Mouse (Mus musculus) C2C12 (cell line): ENCODE measurements around the gene 4930455H04Rik. TPM values are rescaled to one million over a fixed set of nuclear protein-coding genes. Genes with fewer than 3 reads are reported as not detected.

Experiments
- H3K27me3 ChIP-seq: one replicate; pipeline ENCODE4 v1.6.1; 2011; ENCODE audit not compliant: control insufficient read depth, insufficient read depth, insufficient read length
- H3K36me3 ChIP-seq: one replicate; pipeline ENCODE4 v1.6.1; 2011; ENCODE audit not compliant: control insufficient read depth, insufficient read depth
- H3K4me3 ChIP-seq: one replicate; pipeline ENCODE4 v1.5.1; 2011; ENCODE audit warnings: mild to moderate bottlenecking, control low read depth; ENCODE audit not compliant: poor library complexity, insufficient read depth, severe bottlenecking
- H3K79me2 ChIP-seq: one replicate; pipeline ENCODE4 v1.6.1; 2011; ENCODE audit not compliant: control insufficient read depth, insufficient read depth
- H3K79me3 ChIP-seq: one replicate; pipeline ENCODE4 v1.6.1; 2011; ENCODE audit warnings: low read depth, control low read depth
- H3ac ChIP-seq: one replicate; pipeline ENCODE3; 2011; ENCODE audit warnings: low read depth; ENCODE audit not compliant: control insufficient read depth, insufficient read length
- CEBPB ChIP-seq: IDR thresholded peaks from one replicate; pipeline ENCODE4 v1.6.1; 2011; ENCODE audit warnings: low read depth, mild to moderate bottlenecking, control low read depth, moderate library complexity
- CTCF ChIP-seq: IDR thresholded peaks from one replicate; pipeline ENCODE4 v1.5.1; 2011; ENCODE audit not compliant: control insufficient read depth, insufficient read depth, insufficient read length
- FOSL1 ChIP-seq: IDR thresholded peaks from one replicate; pipeline ENCODE4 v1.8.0; 2011; ENCODE audit warnings: mild to moderate bottlenecking, low read length; ENCODE audit not compliant: poor library complexity, insufficient read depth, severe bottlenecking
- MAX ChIP-seq: IDR thresholded peaks from one replicate; pipeline ENCODE4 v1.6.1; 2011; ENCODE audit warnings: mild to moderate bottlenecking, control low read depth
- MYOD1 ChIP-seq: IDR thresholded peaks from one replicate; pipeline ENCODE4 v1.6.1; 2011; ENCODE audit warnings: low read depth; ENCODE audit not compliant: control insufficient read depth, insufficient read length
- MYOG ChIP-seq: IDR thresholded peaks from one replicate; pipeline ENCODE4 v1.6.1; 2011; ENCODE audit not compliant: control insufficient read depth, insufficient read length; ENCODE audit errors: extremely low read depth
- USF1 ChIP-seq: IDR thresholded peaks from one replicate; pipeline ENCODE4 v1.6.1; 2011; ENCODE audit warnings: low read depth, mild to moderate bottlenecking, control low read depth, moderate library complexity
- polyA plus RNA-seq: library from polyadenylated mRNA; unstranded; fragments of >200 nt; fragmentation: generic; extraction: Trizol; gene quantifications from one replicate; pipeline ENCODE4 v1.2.1, GENCODE M21; 2012; ENCODE audit warnings: missing spikeins

The 4930455H04Rik gene
- polyA plus RNA-seq, 1 experiment = not detected

DNA sequence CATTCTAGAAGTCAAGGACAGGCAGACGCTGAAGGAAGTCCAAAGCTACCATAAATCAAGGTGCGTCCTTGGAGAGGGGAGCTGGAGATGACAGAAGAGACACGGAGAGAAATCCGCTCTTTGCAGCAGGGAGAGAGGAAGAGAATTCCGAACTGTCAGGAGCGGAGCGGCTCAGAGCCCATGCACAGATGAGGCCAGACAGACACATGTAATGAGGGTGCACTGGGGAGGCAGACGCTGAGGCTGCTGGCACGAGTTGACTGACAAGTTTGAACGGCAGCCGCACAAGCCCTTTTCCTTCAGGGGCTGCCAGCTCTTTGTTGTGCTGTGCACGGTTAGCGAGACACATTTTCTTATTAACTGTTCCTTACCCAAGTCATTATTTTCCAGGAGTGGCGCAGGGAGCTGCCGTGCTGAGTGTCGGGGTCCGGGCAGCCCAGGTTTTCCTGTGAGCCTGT lies 502 bp downstream of the 4930455H04Rik start, which contains the start of gene Palmd:
Gene Palmd (minus strand): TSS at position 448 of the 458 bp plus-strand sequence.
- no peaks in the 10 kb centered on the region for H3K27me3 ChIP-seq
- H3ac ChIP-seq = no peak within 1 kb of the TSS
- no peak within 1 kb of the TSS for H3K4me3 ChIP-seq
- no peaks in the 10 kb centered on the region for H3K79me3 ChIP-seq
- TF ChIP-seq MYOD1 (no peak), FOSL1 (no peak), USF1 (no peak), MAX (no peak), CEBPB (no peak), MYOG (no peak), CTCF (no peak)
- no peaks in the 10 kb centered on the region for H3K36me3 ChIP-seq
- H3K79me2 ChIP-seq = no peaks in the 10 kb centered on the region

- Histone ChIP-seq H3K79me2 (no peaks in the 10 kb centered on the region), H3K4me3 (no peak overlapping the region)
- TF ChIP-seq MYOD1 (no peak), USF1 (no peak), MYOG (no peak), CTCF (no peak), CEBPB (no peak), FOSL1 (no peak), MAX (no peak)
Observed at GRCm38 (mm10) chr3:116969003-116969402, 936 bp downstream of the 4930455H04Rik start.

GRCm38 (mm10) chr3:116969786-116970185 lies 1.7 kb downstream of the 4930455H04Rik start:
- TF ChIP-seq MAX (no peak), FOSL1 (no peak), MYOG (no peak), CEBPB (no peak), USF1 (no peak), CTCF (no peak), MYOD1 (no peak)
- Histone ChIP-seq H3K79me2 (no peaks in the 10 kb centered on the region), H3K27me3 (no peaks in the 10 kb centered on the region), H3K4me3 (no peak overlapping the region), H3ac (no peak overlapping the region), H3K79me3 (no peaks in the 10 kb centered on the region), H3K36me3 (no peaks in the 10 kb centered on the region)

More at GRCm38 (mm10) chr3:116969003-116969402, 936 bp downstream of the 4930455H04Rik start:
- no peaks in the 10 kb centered on the region for H3K79me3 ChIP-seq
- no peaks in the 10 kb centered on the region for H3K36me3 ChIP-seq
- no peak overlapping the region for H3ac ChIP-seq
- H3K27me3 ChIP-seq = no peaks in the 10 kb centered on the region

- Histone ChIP-seq H3K79me2 (no peaks in the 10 kb centered on the region), H3K79me3 (no peaks in the 10 kb centered on the region), H3K36me3 (no peaks in the 10 kb centered on the region), H3ac (no peak overlapping the region), H3K4me3 (no peak overlapping the region), H3K27me3 (no peaks in the 10 kb centered on the region)
- TF ChIP-seq CEBPB = no peak
- no peak for TF ChIP-seq CTCF
- TF ChIP-seq USF1 = no peak
- TF ChIP-seq MYOG = no peak
- TF ChIP-seq FOSL1 = no peak
- TF ChIP-seq MAX = no peak
- TF ChIP-seq MYOD1 = no peak
Observed at GRCm38 (mm10) chr3:116981811-116982575, 13.9 kb downstream of the 4930455H04Rik start.

DNA sequence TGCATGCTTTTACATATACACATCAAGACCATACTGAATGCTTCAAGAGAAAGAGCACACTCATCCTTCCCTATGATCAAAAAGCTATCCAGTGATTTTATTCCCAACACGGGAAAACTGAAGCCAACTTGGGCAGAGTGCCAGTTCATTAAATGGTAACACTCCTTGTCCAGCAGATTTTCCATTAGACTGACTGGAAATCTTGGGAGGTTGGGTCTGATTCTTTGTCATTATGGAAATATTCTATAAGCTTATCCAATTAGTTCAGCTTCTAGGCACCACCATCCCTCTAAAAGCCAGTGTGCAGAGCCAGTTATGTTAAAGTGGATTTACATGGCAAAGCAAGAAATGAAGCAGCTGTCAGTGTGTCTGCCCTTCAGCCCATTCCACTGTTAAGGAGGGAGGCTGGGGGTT lies 17.0 kb downstream of the 4930455H04Rik start:
- no peaks in the 10 kb centered on the region for H3K27me3 ChIP-seq
- TF ChIP-seq CTCF (no peak), USF1 (no peak), FOSL1 (no peak), MYOD1 (no peak), MAX (no peak), MYOG (no peak), CEBPB (no peak)
- no peaks in the 10 kb centered on the region for H3K79me3 ChIP-seq
- no peaks in the 10 kb centered on the region for H3K79me2 ChIP-seq
- no peak overlapping the region for H3K4me3 ChIP-seq
- no peak overlapping the region for H3ac ChIP-seq
- H3K36me3 ChIP-seq = no peaks in the 10 kb centered on the region

DNA sequence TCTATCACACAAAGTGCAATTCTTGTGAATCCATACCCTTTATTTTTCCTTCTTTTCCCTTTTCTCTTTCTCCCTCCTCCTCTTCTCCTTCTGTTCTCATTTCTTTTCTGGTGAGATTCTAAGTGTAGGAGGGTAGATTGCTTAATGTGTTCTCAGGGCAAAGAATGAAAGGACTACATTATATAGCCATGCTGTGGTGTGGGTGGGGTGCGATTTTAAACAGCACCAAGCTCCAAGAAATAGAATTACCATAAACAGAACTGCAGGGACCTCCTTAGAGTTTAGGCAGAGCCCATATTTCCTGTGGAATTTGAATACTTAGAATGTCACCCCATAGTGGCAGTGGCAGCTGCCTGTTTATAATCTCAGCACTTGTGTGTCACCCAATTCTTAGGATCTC lies 17.7 kb downstream of the 4930455H04Rik start:
- H3K79me2 ChIP-seq = no peaks in the 10 kb centered on the region
- H3K4me3 ChIP-seq = no peak overlapping the region
- TF ChIP-seq MYOG (no peak), MYOD1 (no peak)
- no peaks in the 10 kb centered on the region for H3K36me3 ChIP-seq
- H3ac ChIP-seq = no peak overlapping the region
- H3K27me3 ChIP-seq = no peaks in the 10 kb centered on the region
- H3K79me3 ChIP-seq = no peaks in the 10 kb centered on the region
